Mouse (Mus musculus): ENCODE measurements around the gene Prr30.
"Not testable (repeated sequence)": the region's sequence is repeated elsewhere in the genome, so short reads cannot be mapped to it uniquely, and the experiment has no call there.

Prr30 gene

GRCm38 (mm10) chr14:101200230-101200629 lies at the start of gene Prr30:
TSS of gene Prr30 (minus strand) at chr14:101200330.
- DNase-seq (ENCODE audit: low spot score in 2 of 2), result no peak

GRCm38 (mm10) chr14:101246793-101247192 lies 46.7 kb upstream of the Prr30 start:
- no peak for DNase-seq (ENCODE audit: low spot score in 2 of 2)

GRCm38 (mm10) chr14:101245706-101246105 lies 45.6 kb upstream of the Prr30 start:
- no peak for DNase-seq (ENCODE audit: low spot score in 2 of 2)

- not testable (repeated sequence) for DNase-seq (ENCODE audit: low spot score in 2 of 2)
Measured at GRCm38 (mm10) chr14:101244441-101244840, 44.3 kb upstream of the Prr30 start.

GRCm38 (mm10) chr14:101237965-101238364 lies 37.8 kb upstream of the Prr30 start:
- no peak for DNase-seq (ENCODE audit: low spot score in 2 of 2)

- DNase-seq (ENCODE audit: low spot score in 2 of 2), result no peak
Measured at GRCm38 (mm10) chr14:101229068-101229467, 28.9 kb upstream of the Prr30 start.

GRCm38 (mm10) chr14:101222319-101222718 lies 22.2 kb upstream of the Prr30 start:
- DNase-seq (ENCODE audit: low spot score in 2 of 2), result no peak

- DNase-seq (ENCODE audit: low spot score in 2 of 2), result no peak
Measured at GRCm38 (mm10) chr14:101172258-101172657, 27.9 kb downstream of the Prr30 start.

Measured in spleen, postnatal 4 days (tissue).